Mouse (Mus musculus) adrenal gland, adult 18-20 months (tissue): Measurements from ENCODE around the gene 9130019O22Rik. TPM values are rescaled to one million over a fixed set of nuclear protein-coding genes. Genes with fewer than 3 reads are reported as not detected.
"Not testable (repeated sequence)": the region's sequence is repeated elsewhere in the genome, so short reads cannot be mapped to it uniquely, and the experiment has no call there.

Experiments
- DNase-seq, 2 experiments: peaks; one replicate each; pipeline ENCODE4 v3.0.0; 2021 to 2022; ENCODE audit warnings: low spot score in 2 of 2
- long read RNA-seq, 2 experiments: library from polyadenylated mRNA; stranded (forward); transcript quantifications; one replicate each; pipeline ENCODE4 v2.0.0; 2021
- total RNA-seq, 2 experiments: library from RNA; stranded (reverse); gene quantifications; 1 replicate in 1 of 2; 2 replicates in 1 of 2; pipeline ENCODE4 v1.2.3; 2021

9130019O22Rik gene
- 1 to 10 TPM; 4.1 to 5.0 TPM for total RNA-seq
- long read RNA-seq, experiment 1, partial matches to known transcripts = 0 of 2 reads
- long read RNA-seq, experiment 1, other reads (novel, unspliced or antisense) = 0 of 2 reads
- long read RNA-seq, experiment 2, partial matches to known transcripts = 1 of 7 reads
- long read RNA-seq, experiment 2, other reads (novel, unspliced or antisense) = 4 of 7 reads

GRCm38 (mm10) chr7:127386641-127387392 is at the start of gene 9130019O22Rik:
Gene 9130019O22Rik, minus strand, starts transcription at chr7:127387166.
- DNase-seq = peak; percentile 84 to 87

- DNase-seq = no peak
These were observed 48.2 kb upstream of the 9130019O22Rik start for GRCm38 (mm10) chr7:127435206-127435605.

- DNase-seq = no peak
These were observed 39.4 kb upstream of the 9130019O22Rik start for GRCm38 (mm10) chr7:127426354-127426753.

- DNase-seq = no peak
These were observed 38.9 kb upstream of the 9130019O22Rik start for GRCm38 (mm10) chr7:127425911-127426310.

- DNase-seq = no peak
These were observed 38.3 kb upstream of the 9130019O22Rik start for GRCm38 (mm10) chr7:127425291-127425690.

GRCm38 (mm10) chr7:127422247-127422646 is 35.3 kb upstream of the 9130019O22Rik start:
- peak in 1 of 2 experiments; percentile 12 for DNase-seq

- peak; percentile 96 to 97 for DNase-seq
These were observed 34.6 kb upstream of the 9130019O22Rik start, which contains the start of gene Zfp688 for GRCm38 (mm10) chr7:127421388-127422191. Gene Zfp688, minus strand, starts transcription at chr7:127422068.

DNA sequence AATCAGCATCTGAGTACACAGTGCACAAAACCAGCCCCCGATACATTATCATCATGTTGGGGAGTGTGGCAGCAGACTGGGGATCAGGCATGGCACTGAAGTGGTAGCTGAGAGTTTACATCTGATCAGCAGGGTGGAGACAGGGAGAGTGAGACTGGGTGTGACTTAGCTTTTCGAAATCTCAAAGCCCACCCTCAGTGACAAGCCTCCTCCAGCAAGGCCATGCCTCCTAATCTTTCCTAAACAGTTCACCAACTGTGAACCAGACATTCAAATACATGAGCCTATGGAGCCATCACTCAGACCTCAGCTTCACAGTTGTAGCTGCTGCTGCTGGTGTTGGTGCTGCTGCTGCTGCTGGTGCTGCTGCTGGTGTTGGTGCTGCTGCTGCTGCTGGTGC is 24.5 kb upstream of the 9130019O22Rik start:
- no peak for DNase-seq

DNA sequence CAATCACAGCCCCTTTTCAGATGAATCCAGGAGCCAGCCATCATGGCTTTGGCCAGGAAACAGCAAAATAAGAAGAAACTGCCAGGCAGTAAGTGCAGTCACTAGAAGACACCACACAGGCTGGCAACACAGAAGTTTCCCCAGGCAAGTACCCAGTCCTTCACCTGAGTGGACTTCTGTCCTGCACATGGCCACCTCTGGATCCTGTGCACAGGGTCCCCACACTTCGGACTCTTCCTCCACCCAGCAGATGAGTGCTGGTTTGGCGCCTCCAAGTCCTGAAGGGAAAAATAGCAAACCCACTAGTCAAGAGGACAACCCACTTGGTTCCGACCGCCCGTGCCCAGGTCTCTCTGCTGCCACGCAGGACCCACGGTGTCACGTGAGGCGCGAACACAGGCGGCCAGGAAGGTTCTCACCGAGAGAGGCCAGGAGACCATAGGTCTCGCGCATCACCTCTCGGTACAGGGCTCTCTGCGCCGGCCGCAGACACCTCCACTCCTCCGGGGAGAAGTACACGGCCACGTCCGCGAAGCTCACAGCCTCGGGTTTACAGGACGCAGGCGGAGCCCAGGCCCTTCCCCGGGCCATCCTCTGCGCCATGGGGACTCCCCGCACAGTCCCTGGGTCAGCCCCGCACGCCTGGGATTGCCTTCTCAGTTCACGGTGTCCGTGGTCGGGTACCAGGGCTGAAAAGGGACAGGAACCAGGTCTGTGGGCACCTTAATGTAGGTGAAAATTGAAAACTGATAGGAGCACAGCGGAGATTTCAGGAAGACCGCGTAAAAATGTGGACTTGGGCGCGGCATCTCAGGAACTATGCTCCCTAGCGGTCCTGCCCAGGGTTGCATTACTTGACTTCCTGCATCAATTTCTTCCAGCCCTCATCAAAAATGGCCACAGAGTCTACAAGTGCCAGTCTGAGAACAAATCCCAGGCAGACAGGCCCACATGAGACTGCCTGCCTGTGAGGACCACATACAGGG is 19.3 kb upstream of the 9130019O22Rik start, which contains the start of gene Zfp764:
Gene Zfp764 (minus strand): TSS at position 821 of the 986 bp plus-strand sequence.
- DNase-seq = peak; percentile 81 to 83

- DNase-seq = not testable (repeated sequence)
These were observed 17.1 kb upstream of the 9130019O22Rik start for GRCm38 (mm10) chr7:127404101-127404500.

DNA sequence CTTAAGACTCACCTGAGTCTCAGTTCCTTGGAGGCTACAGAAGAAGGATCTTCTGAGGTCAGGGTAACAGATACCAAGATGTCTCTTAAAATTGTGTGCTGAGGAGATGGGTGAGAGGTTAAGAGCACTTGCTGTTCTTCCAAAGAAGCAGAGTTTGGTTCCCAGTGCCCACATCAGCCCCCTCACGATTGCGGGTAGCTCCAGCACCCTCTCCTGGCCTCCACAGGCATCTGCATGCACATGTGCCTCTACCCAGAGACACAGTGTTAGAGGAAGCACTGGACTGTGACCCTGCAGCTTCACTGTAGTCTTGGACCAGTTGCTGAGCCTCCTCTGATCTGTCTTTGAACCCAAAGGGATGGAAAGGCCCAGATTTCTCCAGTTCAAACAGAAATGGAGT is 16.0 kb upstream of the 9130019O22Rik start:
- DNase-seq = no peak

DNA sequence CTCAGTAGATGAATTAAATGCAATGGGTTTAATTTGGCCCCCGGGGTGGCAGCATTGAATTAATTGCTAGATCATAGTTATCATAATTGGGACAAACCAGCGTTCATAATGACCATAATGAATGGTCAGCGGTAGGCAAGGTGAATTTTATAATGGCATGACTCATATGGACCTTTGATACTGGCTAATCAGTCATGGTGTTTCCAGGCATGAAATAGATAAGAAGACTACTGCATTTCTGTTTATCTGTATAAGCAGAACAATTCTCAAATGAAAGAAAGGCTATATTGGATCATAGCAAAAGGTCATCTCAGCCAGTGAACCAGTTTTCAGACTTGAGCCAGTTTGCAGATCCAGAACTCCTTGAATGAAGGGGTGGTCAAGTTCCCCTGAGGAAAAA is 13.4 kb upstream of the 9130019O22Rik start:
- no peak for DNase-seq

- DNase-seq = no peak
These were observed 7.0 kb upstream of the 9130019O22Rik start for GRCm38 (mm10) chr7:127393944-127394333.

DNA sequence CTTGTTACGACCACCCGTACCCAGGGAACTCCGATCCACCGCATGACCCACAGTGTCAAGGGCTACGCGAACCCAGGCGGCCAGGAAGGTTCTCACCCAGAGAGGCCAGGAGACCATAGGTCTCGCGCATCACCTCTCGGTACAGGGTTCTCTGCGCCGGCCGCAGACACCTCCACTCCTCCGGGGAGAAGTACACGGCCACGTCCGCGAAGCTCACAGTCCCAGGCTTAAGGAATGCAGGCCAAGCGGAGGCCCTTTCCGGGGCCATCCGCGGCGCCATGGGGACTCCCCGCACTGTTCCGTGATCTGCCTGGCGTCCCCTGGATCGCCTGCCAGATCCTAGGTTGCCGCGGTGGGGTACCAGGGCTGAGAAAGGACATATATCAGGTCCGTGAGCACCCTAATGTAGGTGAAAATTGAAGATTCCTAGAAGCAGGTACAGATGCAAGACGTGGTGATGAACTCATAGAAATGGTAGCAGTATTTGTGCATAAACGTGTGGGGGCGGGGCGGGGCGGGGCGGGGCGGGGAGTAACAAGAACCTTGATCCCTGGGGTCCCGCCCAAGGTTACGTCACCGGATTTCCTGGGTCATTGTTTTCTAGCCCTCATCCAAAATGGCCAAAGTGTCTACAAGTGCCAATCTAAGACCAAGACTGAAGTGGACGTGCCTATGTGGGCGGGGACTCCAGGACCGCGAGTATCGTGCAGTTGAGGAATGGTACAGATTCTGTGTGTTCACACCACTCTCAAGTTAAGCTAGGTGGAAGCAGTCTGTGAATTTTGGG is 6.4 kb upstream of the 9130019O22Rik start, which contains the start of gene E430018J23Rik:
Gene E430018J23Rik (minus strand): TSS at position 473 of the 787 bp plus-strand sequence.
- DNase-seq = peak; percentile 90 to 94

DNA sequence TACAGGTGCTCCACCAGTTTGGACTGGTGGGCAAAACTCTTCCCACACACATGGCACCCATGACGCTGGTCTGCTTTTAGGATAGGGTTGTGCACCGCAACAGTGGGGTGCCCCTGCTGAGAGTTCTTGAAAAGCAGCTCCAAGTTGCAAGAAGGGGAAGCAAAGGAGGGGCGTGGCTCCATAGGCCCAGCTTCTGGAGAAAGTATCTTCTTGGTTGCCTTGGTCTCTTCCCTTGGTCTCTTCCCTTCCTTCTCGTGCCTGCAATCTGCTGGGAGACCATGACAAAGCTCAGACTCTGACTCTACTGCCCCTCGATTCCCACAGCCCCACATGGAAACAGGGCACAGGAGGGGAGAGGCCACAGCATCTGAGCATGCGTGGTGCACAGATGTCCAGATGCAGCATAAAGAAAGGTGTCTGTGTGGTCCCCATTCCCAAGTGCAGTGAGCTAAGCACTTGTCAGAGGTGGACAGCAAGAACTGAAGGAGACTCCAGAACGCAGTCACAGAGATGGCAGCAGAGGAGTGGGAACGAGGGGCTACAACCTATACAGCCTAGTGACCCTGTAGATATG is 5.4 kb upstream of the 9130019O22Rik start:
- DNase-seq = no peak

GRCm38 (mm10) chr7:127391538-127391937 is 4.6 kb upstream of the 9130019O22Rik start:
- DNase-seq = no peak

DNA sequence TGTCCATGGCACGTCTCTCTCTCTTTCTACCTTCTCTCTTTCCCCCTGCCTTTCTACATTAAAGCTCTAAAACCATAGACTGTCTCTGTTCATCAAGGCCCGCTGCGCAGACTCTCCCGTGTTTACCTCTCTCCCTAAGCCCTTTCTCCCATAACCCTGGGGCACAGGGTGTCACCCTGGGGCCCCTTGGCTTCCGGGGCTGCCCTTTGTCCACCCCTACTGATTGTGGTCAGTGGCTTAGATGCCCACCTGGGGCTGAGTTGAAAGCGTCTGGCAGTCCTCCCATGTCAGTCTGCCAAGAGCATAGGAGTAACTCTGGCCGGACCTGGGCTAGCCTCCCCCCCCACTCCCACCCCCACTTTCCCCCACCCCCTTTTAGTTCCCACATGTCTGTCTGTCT is 3.3 kb upstream of the 9130019O22Rik start:
- no peak for DNase-seq

- not testable (repeated sequence) for DNase-seq
These were observed 1.2 kb upstream of the 9130019O22Rik start for GRCm38 (mm10) chr7:127388201-127388600.

- not testable (repeated sequence) for DNase-seq
These were observed 1.4 kb downstream of the 9130019O22Rik start for GRCm38 (mm10) chr7:127385560-127385959.
